Mouse (Mus musculus) gonadal fat pad, adult 2 months (tissue): ENCODE measurements around the gene Vegfd. TPM values are rescaled to one million over a fixed set of nuclear protein-coding genes. Genes with fewer than 3 reads are reported as not detected.

ENCODE experiments used
- DNase-seq: peaks from one replicate; pipeline ENCODE4 v3.0.0-alpha.2; 2012; ENCODE audit warnings: low read depth
- polyA plus RNA-seq: library from polyadenylated mRNA; depleted of rRNA; stranded (reverse); fragments of >200 nt; gene quantifications from 2 replicates; pipeline ENCODE4 v1.2.3, GENCODE M21; 2012

Vegfd gene
- polyA plus RNA-seq, 1 experiment: 8.1 TPM

- no peak for DNase-seq
Measured at GRCm38 (mm10) chrX:164419955-164420354, 46.8 kb downstream of the Vegfd start.

DNA sequence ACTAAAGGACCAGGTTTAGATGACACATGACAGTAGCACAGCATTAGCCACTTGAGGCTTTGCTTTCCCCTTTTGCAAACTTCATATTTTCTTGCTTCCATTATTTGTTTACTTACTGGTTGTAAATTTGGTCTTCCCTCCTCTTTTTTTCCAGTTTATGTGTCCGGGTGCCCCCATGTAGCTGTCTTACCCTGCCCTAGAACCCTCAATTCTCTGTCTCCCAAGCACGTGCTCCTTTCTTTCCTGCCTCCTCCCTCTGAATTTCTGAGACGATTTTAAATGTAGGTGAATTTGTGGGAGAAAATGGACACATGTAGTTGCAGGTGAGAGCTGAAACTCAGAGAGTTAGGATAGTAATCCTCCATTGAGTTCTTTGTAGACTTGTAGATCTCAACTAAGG lies 47.3 kb downstream of the Vegfd start:
- DNase-seq: no peak

DNA sequence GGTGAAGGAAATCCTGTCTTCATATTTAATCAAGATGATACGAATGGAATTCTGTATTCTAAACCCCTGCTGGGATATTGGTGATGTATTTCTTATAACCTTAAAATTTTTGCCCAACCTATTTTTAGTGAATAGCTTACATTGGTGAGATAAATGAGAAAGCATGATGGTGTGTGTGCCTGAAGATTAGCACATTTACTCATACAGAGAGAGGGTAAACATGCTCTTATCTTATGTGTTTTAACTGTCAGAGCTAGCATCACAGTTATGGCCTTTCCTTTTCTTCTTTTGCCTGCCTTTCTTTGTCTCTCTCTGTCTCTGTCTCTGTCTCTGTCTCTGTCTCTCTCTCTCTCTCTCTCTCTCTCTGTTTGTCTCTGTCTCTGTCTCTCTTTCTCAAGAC lies 51.6 kb downstream of the Vegfd start:
- no peak for DNase-seq

GRCm38 (mm10) chrX:164427295-164427694 lies 54.1 kb downstream of the Vegfd start:
- DNase-seq: no peak

DNA sequence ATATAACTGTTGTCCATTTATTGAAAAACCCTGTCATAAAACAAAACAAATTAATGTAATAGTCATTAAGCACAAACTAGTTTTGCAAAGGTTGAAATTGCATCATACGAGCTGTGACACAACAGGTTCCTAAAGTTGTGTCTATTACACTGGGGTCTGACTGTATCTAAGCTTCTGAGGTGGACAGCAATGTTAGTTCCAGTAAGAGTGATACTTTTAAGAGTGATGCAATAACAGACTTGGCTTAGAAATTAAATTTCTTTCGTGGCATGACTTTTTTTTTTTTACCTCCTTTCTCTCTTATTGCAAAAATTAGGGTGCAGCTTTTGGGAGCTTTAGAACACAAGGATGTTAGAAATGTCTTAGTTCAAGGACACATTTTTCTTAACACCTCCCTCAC lies 55.0 kb downstream of the Vegfd start:
- no peak for DNase-seq

- DNase-seq: no peak
Measured at GRCm38 (mm10) chrX:164430621-164431020, 57.4 kb downstream of the Vegfd start.

DNA sequence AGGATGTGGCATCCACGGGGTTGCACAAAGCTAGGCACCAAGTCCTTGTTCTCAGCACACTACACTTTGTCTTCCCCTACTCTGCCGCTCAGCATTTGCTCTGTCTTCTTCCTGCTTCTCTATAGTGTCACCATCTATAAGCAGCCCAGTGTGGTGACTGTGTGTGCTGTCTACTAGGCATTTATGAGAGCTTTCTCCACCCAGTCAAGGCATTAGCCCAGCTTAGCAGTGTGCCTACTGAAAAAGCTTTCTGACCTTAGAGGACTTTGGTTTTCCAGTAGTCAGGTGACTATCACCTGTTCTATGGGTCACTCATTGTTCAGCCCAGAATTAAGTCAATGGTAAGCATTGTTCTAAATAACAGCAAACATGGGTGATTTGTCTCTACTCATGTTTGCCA lies 58.0 kb downstream of the Vegfd start:
- DNase-seq: no peak

DNA sequence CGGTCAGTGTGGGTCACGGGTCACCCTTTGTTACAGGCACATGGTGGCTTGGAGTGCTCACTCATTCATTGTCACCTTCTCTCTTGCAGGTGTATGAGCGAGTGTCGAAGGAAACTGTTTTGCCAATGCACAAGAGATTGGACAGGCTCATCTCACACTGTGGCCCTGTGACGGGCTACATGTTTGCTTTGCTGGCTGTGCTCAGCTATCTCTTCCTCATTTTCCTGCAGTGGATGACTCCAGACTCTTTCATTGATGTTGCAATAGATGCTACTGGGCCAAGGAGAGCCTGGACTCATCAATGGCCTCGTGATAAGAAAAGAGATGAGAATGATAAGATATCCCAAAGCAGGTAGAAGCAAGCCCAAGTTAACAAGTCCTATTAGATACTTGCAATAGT lies 58.4 kb downstream of the Vegfd start:
- DNase-seq: no peak

GRCm38 (mm10) chrX:164432682-164433081 lies 59.5 kb downstream of the Vegfd start:
- DNase-seq: no peak

DNA sequence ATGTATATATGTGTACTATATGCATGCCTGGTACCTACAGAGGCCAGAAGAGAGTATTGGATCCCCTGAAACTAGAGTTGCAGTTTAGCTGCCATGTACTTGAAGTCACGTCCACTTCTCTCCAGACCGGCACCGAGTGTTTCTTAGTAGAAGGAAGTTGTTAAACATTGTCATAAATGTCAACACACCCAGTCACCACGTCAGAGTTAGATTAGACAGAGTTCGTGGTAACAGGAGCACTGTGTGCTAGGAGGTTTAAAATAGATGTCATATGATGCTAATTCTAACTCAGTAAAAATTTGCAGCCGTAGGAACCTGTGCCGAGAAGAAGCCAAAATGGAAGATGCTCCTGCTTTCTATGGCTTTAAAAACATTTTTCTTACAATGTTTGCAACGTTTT lies 63.5 kb downstream of the Vegfd start, which contains the start of gene Asb11:
TSS of gene Asb11 (plus strand) at position 286 of the 400 bp plus-strand sequence.
- no peak for DNase-seq

GRCm38 (mm10) chrX:164439462-164439861 lies 66.3 kb downstream of the Vegfd start:
- no peak for DNase-seq

- no peak for DNase-seq
Measured at GRCm38 (mm10) chrX:164440140-164440539, 67.0 kb downstream of the Vegfd start.

DNA sequence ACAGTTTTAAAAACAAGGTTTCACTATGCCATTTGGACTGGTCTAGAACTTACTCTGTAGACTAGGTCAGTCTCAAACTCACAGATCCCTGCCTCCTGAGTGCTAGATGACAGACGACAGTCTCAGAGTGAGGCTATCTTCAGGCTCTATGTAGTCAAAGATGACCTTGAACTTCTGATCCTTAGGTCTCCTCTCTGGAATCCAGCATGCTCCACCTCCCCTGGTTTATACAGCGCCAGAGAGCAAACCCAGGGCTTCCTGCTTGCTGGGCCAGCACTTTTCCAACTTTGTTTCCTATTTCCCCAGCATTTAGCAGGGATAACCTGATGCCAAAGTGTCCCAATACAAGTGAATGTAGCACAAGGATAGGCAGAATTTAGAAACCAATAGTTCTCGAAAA lies 67.5 kb downstream of the Vegfd start:
- no peak for DNase-seq

DNA sequence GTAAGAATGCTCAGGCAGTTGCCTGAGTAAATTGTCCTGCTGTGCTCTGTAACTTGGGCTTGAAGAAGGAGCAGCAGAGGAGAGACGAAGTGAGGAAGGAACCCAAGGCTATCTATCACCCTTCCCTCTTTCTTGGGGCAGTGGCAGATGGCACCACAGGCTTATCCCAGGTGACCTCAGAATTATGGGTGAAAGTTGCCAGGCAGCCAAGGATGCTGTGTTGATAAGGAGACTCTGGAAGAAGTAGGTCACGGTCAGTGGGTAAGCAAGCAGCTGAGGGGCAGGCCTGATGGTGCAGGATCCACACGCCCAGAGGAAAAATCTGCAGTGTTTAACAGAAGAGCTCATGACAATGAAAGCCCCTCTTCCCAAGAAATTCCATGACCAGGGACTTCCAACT lies 68.1 kb downstream of the Vegfd start:
- DNase-seq: no peak

GRCm38 (mm10) chrX:164445601-164446000 lies 72.4 kb downstream of the Vegfd start:
- no peak for DNase-seq

- no peak for DNase-seq
Measured at GRCm38 (mm10) chrX:164446106-164446551, 73.0 kb downstream of the Vegfd start.

DNA sequence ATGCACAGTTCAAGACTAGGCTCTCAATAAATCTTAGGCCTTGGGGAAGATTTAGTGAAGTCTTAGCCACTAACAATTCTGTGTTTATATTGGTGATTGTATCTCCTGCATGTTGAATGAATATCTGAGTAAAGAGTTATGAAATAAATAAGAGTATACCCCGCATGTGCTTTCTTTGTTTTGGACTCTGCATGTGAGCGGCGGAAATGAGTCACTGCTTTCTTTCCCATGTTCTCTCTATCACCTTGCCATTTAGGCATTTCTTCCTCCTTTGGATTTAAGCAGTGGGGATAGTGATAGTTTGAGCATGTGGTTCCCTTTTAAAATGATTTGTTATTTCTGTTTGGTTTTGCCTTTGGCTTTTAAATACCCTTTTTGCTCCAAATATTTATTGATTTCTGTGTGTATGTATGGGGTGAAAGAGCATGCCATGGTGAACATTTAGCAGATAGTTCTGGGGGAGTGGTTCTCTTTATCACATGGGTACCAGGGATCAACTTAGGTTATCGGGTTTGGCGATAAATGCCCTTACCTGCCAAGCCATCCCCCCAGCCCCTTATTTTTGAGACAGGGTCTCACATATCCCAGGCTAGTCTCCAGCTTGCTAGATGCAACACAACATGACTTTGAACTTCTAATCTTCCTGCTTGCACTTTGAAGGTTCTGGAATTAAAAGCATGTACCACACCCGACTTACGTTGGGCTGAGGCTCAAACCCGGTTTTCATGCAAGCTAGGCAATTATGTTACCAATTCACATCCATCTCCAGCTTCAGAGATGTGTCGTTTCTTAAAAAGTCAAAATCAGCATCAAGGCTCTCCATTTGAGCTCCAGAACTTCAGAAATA lies 73.9 kb downstream of the Vegfd start:
- no peak for DNase-seq

- no peak for DNase-seq
Measured at GRCm38 (mm10) chrX:164447682-164448071, 74.5 kb downstream of the Vegfd start.

GRCm38 (mm10) chrX:164449201-164449600 lies 76.0 kb downstream of the Vegfd start:
- no peak for DNase-seq
